Mouse (Mus musculus) olfactory bulb, adult 2 months (tissue): Measurements from ENCODE around the gene Nrip2.

Experiments
- CTCF ChIP-seq: fragments of 200-500 bp; IDR thresholded peaks from 2 replicates; pipeline ENCODE4 v1.5.1; 2012; ENCODE audit warnings: low read depth, mild to moderate bottlenecking, low read length, moderate library complexity; ENCODE audit not compliant: insufficient read depth
- POLR2A ChIP-seq: fragments of 200-500 bp; IDR thresholded peaks from 2 replicates; pipeline ENCODE4 v1.6.1; 2012; ENCODE audit warnings: mild to moderate bottlenecking, low read depth, low read length, moderate library complexity; ENCODE audit not compliant: insufficient read depth

DNA sequence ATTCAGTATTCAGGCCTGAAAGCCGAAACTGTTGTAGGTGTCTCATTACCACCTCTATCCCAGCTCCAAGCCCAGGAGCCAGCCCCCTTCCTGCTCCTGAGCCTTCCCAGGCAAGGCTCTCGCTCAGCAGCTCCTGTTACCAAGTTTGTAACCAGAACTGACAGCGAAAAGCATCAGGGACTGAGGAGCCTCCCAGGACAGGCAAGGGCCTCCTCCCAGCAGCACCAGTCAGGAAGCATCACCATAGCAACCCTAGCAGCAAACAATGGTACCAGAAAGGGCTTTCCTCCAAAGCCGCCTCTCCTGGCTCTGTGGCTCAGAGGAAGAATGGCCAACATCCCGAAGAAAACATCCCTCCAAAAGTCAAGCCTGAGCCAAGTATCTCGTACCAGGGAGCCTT, 23.9 kb upstream of the Nrip2 start, which contains the start of the genes Tex52 and Gm44596:
- TF ChIP-seq CTCF = no peak
- TF ChIP-seq POLR2A = no peak
